Mouse (Mus musculus): ENCODE measurements around the gene Foxp1.

The Foxp1 gene

GRCm38 (mm10) chr6:99009771-99010170, 512.8 kb downstream of the Foxp1 start:
- no peak for DNase-seq (ENCODE audit: extremely low read depth, insufficient read length, low spot score)

DNA sequence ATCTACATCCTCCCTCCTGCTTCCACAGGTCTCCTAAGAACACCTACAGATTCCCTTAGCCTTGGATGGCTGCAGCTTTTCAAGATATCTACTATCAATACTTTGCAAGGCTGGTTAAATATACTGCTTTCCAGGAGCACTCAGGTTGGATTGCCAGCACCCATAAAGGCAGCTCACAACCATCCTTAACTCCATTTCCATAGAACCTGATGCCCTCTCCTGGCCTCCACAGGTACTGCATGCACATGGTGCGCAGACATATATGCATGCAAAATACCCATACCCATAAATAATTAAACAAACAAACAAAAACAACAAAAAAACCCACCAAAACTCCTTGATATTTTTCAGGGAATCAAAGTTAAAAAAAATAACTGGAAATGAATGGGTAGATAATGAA, 514.0 kb downstream of the Foxp1 start:
- DNase-seq (ENCODE audit: extremely low read depth, insufficient read length, low spot score), result no peak

GRCm38 (mm10) chr6:99007542-99007941, 515.0 kb downstream of the Foxp1 start:
- no peak for DNase-seq (ENCODE audit: extremely low read depth, insufficient read length, low spot score)

DNA sequence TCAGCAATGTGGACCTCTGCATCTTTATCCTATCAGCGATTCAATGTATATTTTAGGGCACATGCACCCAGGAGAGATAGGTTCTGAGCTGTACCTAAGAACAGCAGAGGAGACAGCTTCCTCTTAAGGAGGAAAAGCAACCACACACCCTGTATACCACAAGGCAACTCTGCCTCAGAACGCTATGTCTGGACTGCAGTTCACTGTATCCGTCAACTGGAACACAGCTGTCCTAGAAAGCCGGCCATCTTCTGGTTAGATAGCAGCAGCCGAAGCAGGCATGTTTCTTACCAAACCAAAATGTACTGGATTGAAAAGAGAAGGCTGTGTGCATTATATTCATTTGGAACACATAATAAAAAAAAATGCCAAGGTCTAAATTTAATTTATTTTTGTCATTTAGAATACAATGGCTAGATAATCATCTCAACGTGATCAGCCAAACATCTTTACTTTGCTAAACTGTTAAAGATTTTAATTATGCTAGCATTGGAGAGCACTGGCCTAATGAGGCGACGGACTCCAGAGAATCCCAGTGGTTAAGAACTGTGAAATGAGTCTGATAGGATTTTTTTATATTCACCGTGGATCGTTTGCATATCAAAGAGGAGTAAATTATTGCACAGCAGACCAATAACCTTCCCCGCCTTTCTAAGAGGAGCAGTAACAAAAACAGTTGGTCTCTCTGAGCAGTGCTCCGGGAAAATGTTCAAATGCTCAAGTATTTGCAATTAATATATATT, 518.1 kb downstream of the Foxp1 start:
- DNase-seq (ENCODE audit: extremely low read depth, insufficient read length, low spot score), result no peak

DNA sequence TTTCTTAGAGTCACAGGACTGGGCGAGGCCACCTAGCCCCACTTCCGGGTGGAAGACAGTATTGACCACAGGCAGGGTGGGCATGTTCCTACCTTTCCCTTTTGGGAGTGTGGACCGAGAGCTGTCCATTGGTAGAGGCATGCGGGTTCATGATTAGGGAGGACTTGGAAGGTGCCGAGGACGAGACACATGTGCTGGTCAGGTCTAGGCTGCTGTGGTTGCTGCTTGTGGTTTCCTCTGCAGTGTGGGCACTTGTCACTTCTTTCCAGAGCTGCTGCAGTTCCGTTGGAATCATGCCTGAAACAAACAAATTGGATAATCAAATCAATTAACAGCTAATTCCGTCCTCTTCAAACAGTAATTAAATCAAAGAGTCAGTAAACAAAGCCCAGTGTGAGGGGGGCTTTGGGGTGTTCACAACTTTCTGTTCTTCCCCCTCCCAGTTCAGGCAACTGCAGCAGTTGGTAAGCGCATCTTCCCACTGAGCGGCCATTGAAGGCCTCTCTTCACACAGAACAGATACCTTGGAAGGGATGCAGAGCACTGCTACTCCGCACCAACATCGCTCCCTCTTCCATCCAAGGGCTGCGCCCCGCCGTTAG, 519.3 kb downstream of the Foxp1 start:
- DNase-seq (ENCODE audit: extremely low read depth, insufficient read length, low spot score), result no peak

DNA sequence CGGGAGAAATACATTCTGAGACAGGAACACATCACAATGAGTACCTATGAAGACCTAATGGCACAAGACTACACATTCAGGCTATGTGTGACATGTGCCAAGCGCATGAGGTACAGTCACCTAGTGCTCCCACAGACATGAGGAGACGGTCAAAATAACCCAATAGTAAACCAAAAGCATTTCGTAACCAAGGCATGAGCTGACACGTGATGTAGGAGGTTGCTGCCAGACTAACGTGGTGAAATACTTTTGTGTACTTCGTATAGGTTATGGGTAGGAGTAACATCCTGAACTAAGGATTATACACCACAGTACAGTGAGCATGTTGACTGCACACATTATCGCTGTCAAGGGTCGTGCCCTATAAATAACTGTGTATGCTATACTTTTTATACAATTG, 520.9 kb downstream of the Foxp1 start:
- no peak for DNase-seq (ENCODE audit: extremely low read depth, insufficient read length, low spot score)

DNA sequence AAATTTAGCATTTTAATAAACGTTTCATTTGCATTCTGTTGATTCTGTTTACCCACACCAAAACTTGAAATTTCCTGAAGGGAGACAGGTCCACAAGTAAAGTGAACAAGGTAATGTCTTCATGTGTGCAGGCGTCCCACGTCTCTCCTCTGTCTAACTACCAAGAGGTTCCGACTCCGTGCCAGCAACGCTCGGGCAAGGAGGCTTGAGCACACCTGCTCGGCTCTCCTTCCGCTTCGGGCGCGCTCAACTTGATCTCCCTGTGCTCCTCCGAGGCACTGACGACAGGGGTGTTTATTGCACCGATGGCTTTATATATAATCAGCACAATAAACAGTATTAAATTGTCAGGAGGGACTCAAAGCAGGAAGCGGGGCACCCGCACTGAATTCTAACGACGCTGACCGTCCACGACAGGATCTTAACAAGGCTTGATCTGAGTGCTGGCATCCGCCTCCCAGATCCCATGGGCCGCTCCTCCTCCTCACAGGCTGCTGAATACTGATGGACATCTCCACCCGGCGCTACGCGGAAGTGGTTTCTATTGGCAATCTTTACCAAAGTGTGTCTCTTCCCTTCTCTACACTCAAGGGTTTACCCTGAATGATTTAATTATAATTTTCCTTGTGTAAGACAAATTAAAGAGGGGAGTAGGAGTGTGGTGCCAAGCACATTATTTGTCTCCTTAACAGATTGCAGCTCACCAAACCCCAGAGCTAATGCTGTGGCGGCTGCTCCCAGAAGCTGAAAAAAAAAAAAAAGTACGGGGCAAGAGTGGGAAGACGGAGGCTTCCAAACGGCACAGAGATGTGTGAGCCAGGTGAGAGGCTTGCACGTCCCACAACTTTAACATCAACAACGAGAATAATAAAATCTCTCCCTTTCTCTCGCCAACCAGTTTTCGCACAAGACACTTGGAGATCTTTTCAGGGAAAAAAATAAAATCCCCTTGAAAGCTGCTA, 523.3 kb downstream of the Foxp1 start:
- DNase-seq (ENCODE audit: extremely low read depth, insufficient read length, low spot score), result no peak

DNA sequence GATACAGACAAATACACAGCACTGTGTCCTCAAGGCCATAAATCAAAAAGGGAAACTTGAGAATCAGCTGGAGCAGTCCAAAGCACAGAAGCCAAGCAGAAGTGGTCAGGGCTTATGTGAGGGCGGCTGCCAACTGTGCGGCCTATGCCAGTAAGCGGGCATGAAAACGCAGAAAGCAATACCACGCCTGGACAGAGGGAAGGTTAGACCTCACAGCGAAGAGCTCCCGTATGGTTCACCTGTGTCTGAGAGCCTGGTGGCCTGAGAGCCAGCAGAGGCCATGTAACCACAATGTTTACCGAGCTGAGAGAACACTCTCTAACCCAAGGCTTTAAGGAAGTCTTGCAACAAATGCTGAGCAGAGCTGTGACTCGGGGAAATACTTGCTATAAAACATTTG, 524.8 kb downstream of the Foxp1 start:
- DNase-seq (ENCODE audit: extremely low read depth, insufficient read length, low spot score), result no peak

- DNase-seq (ENCODE audit: extremely low read depth, insufficient read length, low spot score), result no peak
Measured at GRCm38 (mm10) chr6:98996822-98997221, 525.7 kb downstream of the Foxp1 start.

GRCm38 (mm10) chr6:98996346-98996745, 526.2 kb downstream of the Foxp1 start:
- DNase-seq (ENCODE audit: extremely low read depth, insufficient read length, low spot score), result no peak

DNA sequence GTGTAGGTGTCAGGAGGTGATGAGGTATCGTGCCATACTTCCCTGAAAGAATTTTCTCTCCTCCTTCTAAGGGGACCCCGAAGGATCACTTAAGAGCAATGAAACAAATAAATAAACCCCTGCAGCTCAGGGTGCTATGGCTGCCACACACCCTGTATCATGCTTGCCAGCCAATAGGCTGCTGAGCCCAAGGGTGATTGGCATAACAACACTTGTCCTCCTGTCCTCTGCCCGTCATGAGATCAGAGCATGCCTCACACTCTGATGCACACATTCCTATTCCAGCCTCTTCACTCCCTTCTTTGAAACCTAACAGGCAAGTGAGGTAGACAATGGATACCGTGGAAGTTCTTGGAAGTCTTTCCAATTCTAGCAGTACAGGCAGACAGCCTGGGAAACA, 526.8 kb downstream of the Foxp1 start:
- DNase-seq (ENCODE audit: extremely low read depth, insufficient read length, low spot score), result no peak

DNA sequence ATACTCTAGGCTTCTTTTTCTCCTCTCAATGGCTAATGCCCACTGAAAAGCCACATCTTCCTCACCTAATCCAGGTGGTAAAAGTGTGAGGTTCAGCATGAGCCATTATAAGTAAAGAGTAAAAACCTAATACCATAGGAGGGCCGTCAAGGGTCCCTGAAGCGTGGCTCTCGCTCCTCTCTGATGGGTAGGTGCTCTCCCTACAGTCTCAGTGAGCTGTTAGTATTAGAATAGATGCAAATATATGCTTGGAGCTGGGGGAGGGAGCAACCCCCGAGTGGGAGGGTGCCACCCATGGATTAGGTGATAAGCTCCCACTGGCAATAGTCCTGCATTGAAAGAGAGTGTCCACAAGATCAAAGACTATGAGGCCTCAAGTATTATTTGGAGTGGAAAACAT, 527.6 kb downstream of the Foxp1 start:
- no peak for DNase-seq (ENCODE audit: extremely low read depth, insufficient read length, low spot score)

- DNase-seq (ENCODE audit: extremely low read depth, insufficient read length, low spot score), result no peak
Measured at GRCm38 (mm10) chr6:98994104-98994787, 528.3 kb downstream of the Foxp1 start.

- no peak for DNase-seq (ENCODE audit: extremely low read depth, insufficient read length, low spot score)
Measured at GRCm38 (mm10) chr6:98993231-98993630, 529.3 kb downstream of the Foxp1 start.

- DNase-seq (ENCODE audit: extremely low read depth, insufficient read length, low spot score), result no peak
Measured at GRCm38 (mm10) chr6:98992772-98993147, 529.8 kb downstream of the Foxp1 start.

- DNase-seq (ENCODE audit: extremely low read depth, insufficient read length, low spot score), result no peak
Measured at GRCm38 (mm10) chr6:98991900-98992771, 530.4 kb downstream of the Foxp1 start.

GRCm38 (mm10) chr6:98987533-98988169, 534.9 kb downstream of the Foxp1 start:
- no peak for DNase-seq (ENCODE audit: extremely low read depth, insufficient read length, low spot score)

DNA sequence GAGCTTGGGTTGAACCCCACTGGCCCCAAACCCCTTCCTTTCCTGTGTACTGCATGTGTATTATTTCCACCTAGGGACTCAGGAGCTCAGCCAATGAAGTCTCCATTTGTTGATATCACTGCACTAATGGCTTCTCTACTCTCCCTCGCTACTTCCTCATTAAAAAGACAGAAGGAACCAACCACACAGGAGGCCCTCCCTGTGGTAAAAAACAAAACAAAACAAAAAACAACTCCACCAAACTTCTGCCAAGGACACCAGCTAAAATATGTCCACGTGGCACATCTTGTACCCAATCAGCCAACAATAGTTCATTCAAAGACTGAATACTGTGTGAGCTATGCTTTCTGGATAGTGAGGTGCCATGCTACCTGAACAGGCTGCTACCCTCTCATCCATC, 537.1 kb downstream of the Foxp1 start:
- no peak for DNase-seq (ENCODE audit: extremely low read depth, insufficient read length, low spot score)

GRCm38 (mm10) chr6:98984626-98985025, 537.9 kb downstream of the Foxp1 start:
- DNase-seq (ENCODE audit: extremely low read depth, insufficient read length, low spot score), result no peak
